In genomic region chr10:108638095-108638494, GRCm38 (mm10) we compare ENCODE assay signal across 27 mouse cellular contexts.
DNase-seq lines count a peak whose midpoint lies in the region; ATAC-seq and TF ChIP-seq lines count a peak whose summit lies in the region.
"Had no signal": no experiment of that assay in that cellular context is flagged by ENCODE, and none has a peak within 500 bp of the region (broad histone marks: within the 10 kb centered on the region; RNA-seq: fewer than 3 reads in every experiment).

No protein-coding gene starts in this region.

- H3K36me3 ChIP-seq in hindbrain, postnatal 0 days (ENCODE audit: insufficient read depth, low read length) = no peaks in the 10 kb centered on the region; the same call in 1 of the 2 replicates
- no peaks in the 10 kb centered on the region; the same call in 1 of the 2 replicates for H3K36me3 ChIP-seq in hindbrain, embryonic 13.5 days
- H3K36me3 ChIP-seq in midbrain, embryonic 12.5 days = no peaks in the 10 kb centered on the region
- H3K36me3 ChIP-seq: heart, embryonic 15.5 days; hindbrain, embryonic 15.5 days; kidney, embryonic 15.5 days; limb, embryonic 13.5 days; lung, embryonic 15.5 days; neural tube, embryonic 13.5 days had no signal

- no peaks in the 10 kb centered on the region for H3K9me3 ChIP-seq in hindbrain, postnatal 0 days (ENCODE audit: low read length)
- H3K9me3 ChIP-seq in hindbrain, embryonic 13.5 days = no peaks in the 10 kb centered on the region
- no peaks in the 10 kb centered on the region for H3K9me3 ChIP-seq in midbrain, embryonic 12.5 days
- H3K9me3 ChIP-seq: heart, embryonic 15.5 days; hindbrain, embryonic 15.5 days; kidney, embryonic 15.5 days; limb, embryonic 13.5 days; lung, embryonic 15.5 days; neural tube, embryonic 13.5 days had no signal

- H3K27me3 ChIP-seq in hindbrain, postnatal 0 days (ENCODE audit: insufficient read depth, low read length) = no peaks in the 10 kb centered on the region
- H3K27me3 ChIP-seq in hindbrain, embryonic 13.5 days = no peaks in the 10 kb centered on the region
- H3K27me3 ChIP-seq in midbrain, embryonic 12.5 days = no peaks in the 10 kb centered on the region
- H3K27me3 ChIP-seq: heart, embryonic 15.5 days; hindbrain, embryonic 15.5 days; kidney, embryonic 15.5 days; limb, embryonic 13.5 days; lung, embryonic 15.5 days; neural tube, embryonic 13.5 days had no signal

- no peak for DNase-seq in hindbrain, postnatal 0 days (ENCODE audit: low spot score)
- DNase-seq in brain, embryonic 14.5 days (ENCODE audit: low read depth) = peak; percentile 46
- peak; percentile 26 for DNase-seq in retina, postnatal 1 day
- DNase-seq in spleen, postnatal 14 days (ENCODE audit: low spot score in 2 of 2) = no peak
- DNase-seq: adrenal gland, adult 2 months; adrenal gland, postnatal 36 days; B cell, adult 2 months; cerebellum, adult 8-10 months; cerebellum, postnatal 25 days; gastrocnemius, adult 2 months; gastrocnemius, postnatal 36 days; heart, adult 18-20 months; heart, postnatal 4 days; kidney, adult 18-20 months; kidney, postnatal 25 days; right cerebral cortex, postnatal 25 days; thymus, postnatal 36 days had no signal

- no peak overlapping the region for H3K9ac ChIP-seq in hindbrain, postnatal 0 days (replicated peaks; ENCODE audit: low read length)
- no peak overlapping the region for H3K9ac ChIP-seq in hindbrain, embryonic 13.5 days
- no peak overlapping the region for H3K9ac ChIP-seq in midbrain, embryonic 12.5 days (replicated peaks)
- H3K9ac ChIP-seq: heart, embryonic 15.5 days; hindbrain, embryonic 15.5 days; kidney, embryonic 15.5 days; limb, embryonic 13.5 days; lung, embryonic 15.5 days; neural tube, embryonic 13.5 days had no signal

- no peak overlapping the region for H3K4me2 ChIP-seq in hindbrain, postnatal 0 days (ENCODE audit: low read depth, low read length)
- no peak overlapping the region for H3K4me2 ChIP-seq in hindbrain, embryonic 13.5 days
- H3K4me2 ChIP-seq in midbrain, embryonic 12.5 days (replicated peaks) = no peak overlapping the region
- H3K4me2 ChIP-seq: heart, embryonic 15.5 days; hindbrain, embryonic 15.5 days; kidney, embryonic 15.5 days; limb, embryonic 13.5 days; liver, embryonic 11.5 days; lung, embryonic 15.5 days; neural tube, embryonic 13.5 days had no signal

- 32% methylated on average over 5 of the region's 5 CpGs for WGBS in hindbrain, postnatal 0 days
- 39% methylated on average over 5 of the region's 5 CpGs for WGBS in hindbrain, embryonic 13.5 days
- WGBS in midbrain, embryonic 12.5 days = 52% methylated on average over 5 of the region's 5 CpGs

- peak; percentile 40; the same call in 1 of the 2 replicates for ATAC-seq in hindbrain, postnatal 0 days
- ATAC-seq in hindbrain, embryonic 13.5 days (ENCODE audit: low FRiP score) = no peak
- ATAC-seq in midbrain, embryonic 12.5 days (ENCODE audit: low FRiP score, low read depth) = peak; percentile 64
- ATAC-seq: forebrain, embryonic 14.5 days had no signal

- TF ChIP-seq POLR2A in brain, embryonic 14.5 days (IDR thresholded peaks at IDR 0.05; ENCODE audit: borderline replicate concordance, extremely low read depth, insufficient read depth, insufficient read length, poor library complexity, severe bottlenecking) = no peak

- no peak overlapping the region for H3K4me3 ChIP-seq in hindbrain, postnatal 0 days (ENCODE audit: low read length)
- H3K4me3 ChIP-seq in hindbrain, embryonic 13.5 days = no peak overlapping the region
- H3K4me3 ChIP-seq in midbrain, embryonic 12.5 days = no peak overlapping the region
- H3K4me3 ChIP-seq: gastrocnemius, adult 2 months; heart, embryonic 15.5 days; hindbrain, embryonic 15.5 days; kidney, embryonic 15.5 days; limb, embryonic 13.5 days; lung, embryonic 15.5 days; neural tube, embryonic 13.5 days had no signal

- no peaks in the 10 kb centered on the region for H3K4me1 ChIP-seq in hindbrain, postnatal 0 days (ENCODE audit: insufficient read depth, low read length)
- no peaks in the 10 kb centered on the region for H3K4me1 ChIP-seq in hindbrain, embryonic 13.5 days (replicated peaks)
- H3K4me1 ChIP-seq in midbrain, embryonic 12.5 days = peaks cover 4% of the 10 kb centered on the region; the same call in 1 of the 2 replicates
- H3K4me1 ChIP-seq: heart, embryonic 15.5 days; hindbrain, embryonic 15.5 days; kidney, embryonic 15.5 days; limb, embryonic 13.5 days; lung, embryonic 15.5 days; neural tube, embryonic 13.5 days had no signal

- no peak overlapping the region for H3K27ac ChIP-seq in hindbrain, postnatal 0 days
- no peak overlapping the region for H3K27ac ChIP-seq in hindbrain, embryonic 13.5 days
- no peak overlapping the region for H3K27ac ChIP-seq in midbrain, embryonic 12.5 days (replicated peaks)
- H3K27ac ChIP-seq: gastrocnemius, adult 2 months; heart, embryonic 15.5 days; hindbrain, embryonic 15.5 days; kidney, embryonic 15.5 days; limb, embryonic 13.5 days; lung, embryonic 15.5 days; neural tube, embryonic 13.5 days had no signal

- no peak for TF ChIP-seq CTCF in hindbrain, postnatal 0 days (IDR thresholded peaks at IDR 0.05; ENCODE audit: low read depth)
- no peak for TF ChIP-seq CTCF in brain, embryonic 14.5 days (IDR thresholded peaks at IDR 0.05; ENCODE audit: borderline replicate concordance, extremely low read depth, insufficient read depth, insufficient read length)

Comparison
In these comparisons a context has a peak if more than half of its experiments do, and no peak if none do; other contexts are left out.
1. DNase-seq: peak in brain, embryonic 14.5 days (single experiment) and retina, postnatal 1 day (single experiment); none in hindbrain, postnatal 0 days (single experiment) and spleen, postnatal 14 days (0 of 2).